Mouse (Mus musculus) neural tube, embryonic 11.5 days (tissue): ENCODE measurements around the gene Hpgd. TPM values are rescaled to one million over a fixed set of nuclear protein-coding genes. Genes with fewer than 3 reads are reported as not detected.

Experiments used
- ATAC-seq: fragments of 200-750 bp; cut with Nextera tagmentation; 2 replicates; pipeline ENCODE4 v1.8.0; 2017; ENCODE audit warnings: moderate number of reproducible peaks, mild to moderate bottlenecking, moderate TSS enrichment, moderate library complexity; ENCODE audit not compliant: insufficient read depth, low FRiP score, low TSS enrichment
- DNase-seq: peaks from one replicate; pipeline ENCODE4 v3.0.0-alpha.2; 2015; ENCODE audit warnings: low spot score
- H3K27ac ChIP-seq: fragments of 300-500 bp; sonication (generic); 2 replicates; pipeline ENCODE4 v1.5.1; 2014; ENCODE audit warnings: low read depth, mild to moderate bottlenecking, low read length
- H3K27me3 ChIP-seq: fragments of 300-500 bp; sonication (generic); 2 replicates; pipeline ENCODE4 v1.6.1; 2014; ENCODE audit warnings: mild to moderate bottlenecking, low read length, mixed read lengths; ENCODE audit not compliant: control insufficient read depth, insufficient read depth
- H3K36me3 ChIP-seq: fragments of 300-500 bp; sonication (generic); 2 replicates; pipeline ENCODE4 v1.6.1; 2014; ENCODE audit warnings: mild to moderate bottlenecking, low read length, moderate library complexity, mixed read lengths; ENCODE audit not compliant: control insufficient read depth, insufficient read depth
- H3K4me1 ChIP-seq: fragments of 300-500 bp; sonication (generic); 2 replicates; pipeline ENCODE4 v1.6.1; 2014; ENCODE audit warnings: low read length, mixed read lengths; ENCODE audit not compliant: control insufficient read depth, insufficient read depth
- H3K4me2 ChIP-seq: fragments of 300-500 bp; sonication (generic); 2 replicates; pipeline ENCODE4 v1.6.1; 2014; ENCODE audit warnings: low read depth, mild to moderate bottlenecking, moderate library complexity
- H3K4me3 ChIP-seq: fragments of 300-500 bp; sonication (generic); 2 replicates; pipeline ENCODE4 v1.5.1; 2014; ENCODE audit warnings: low read depth, low read length
- H3K9ac ChIP-seq: fragments of 300-500 bp; sonication (generic); 2 replicates; pipeline ENCODE4 v1.6.1; 2014; ENCODE audit warnings: mild to moderate bottlenecking, low read length
- H3K9me3 ChIP-seq: fragments of 300-500 bp; sonication (generic); 2 replicates; pipeline ENCODE4 v1.6.1; 2016; ENCODE audit warnings: low read length; ENCODE audit not compliant: control insufficient read depth
- WGBS: fragments of 180-500 bp; shearing (Covaris S2); extraction: QIAGEN DNeasy Blood & Tissue Kit; methylation state at CpG from one replicate; pipeline ENCODE4 v1.1.7; 2014; 5-methylcytosine and 5-hydroxymethylcytosine counted together
- polyA plus RNA-seq: library from polyadenylated mRNA; unstranded; fragments of >200 nt; fragmentation: Nextera tagmentation; extraction: Ambion mirVana; gene quantifications from 2 replicates; pipeline ENCODE4 v1.2.1, GENCODE M21; 2014

Gene Hpgd
- polyA plus RNA-seq, 1 experiment from 2014 or later: 9.5 TPM

GRCm38 (mm10) chr8:56278545-56279063, 15.8 kb upstream of the Hpgd start:
- DNase-seq: no peak
- Histone ChIP-seq H3K36me3 (no peaks in the 10 kb centered on the region), H3K9me3 (no peaks in the 10 kb centered on the region), H3K4me3 (no peak overlapping the region), H3K27me3 (no peaks in the 10 kb centered on the region), H3K4me2 (no peak overlapping the region), H3K4me1 (no peaks in the 10 kb centered on the region), H3K27ac (no peak overlapping the region), H3K9ac (no peak overlapping the region)
- 86% methylated on average over 2 of the region's 2 CpGs for WGBS
- no peak for ATAC-seq

GRCm38 (mm10) chr8:56283936-56284335, 10.4 kb upstream of the Hpgd start:
- H3K27ac ChIP-seq: no peak overlapping the region
- H3K36me3 ChIP-seq: no peaks in the 10 kb centered on the region
- WGBS: 79% methylated on average over 1 of the region's 1 CpGs
- H3K4me1 ChIP-seq: no peaks in the 10 kb centered on the region
- H3K4me2 ChIP-seq: no peak overlapping the region
- no peaks in the 10 kb centered on the region for H3K27me3 ChIP-seq
- H3K9me3 ChIP-seq: no peaks in the 10 kb centered on the region
- no peak overlapping the region for H3K4me3 ChIP-seq
- DNase-seq: no peak
- no peak for ATAC-seq
- no peak overlapping the region for H3K9ac ChIP-seq

- no peak overlapping the region for H3K4me3 ChIP-seq
- no peak overlapping the region for H3K27ac ChIP-seq
- H3K27me3 ChIP-seq: no peaks in the 10 kb centered on the region
- no peak for DNase-seq
- no peak overlapping the region for H3K4me2 ChIP-seq
- 61% methylated on average over 3 of the region's 3 CpGs for WGBS
- H3K9me3 ChIP-seq: no peaks in the 10 kb centered on the region
- no peak overlapping the region for H3K9ac ChIP-seq
- ATAC-seq: no peak
- H3K4me1 ChIP-seq: no peaks in the 10 kb centered on the region
- no peaks in the 10 kb centered on the region for H3K36me3 ChIP-seq
These were observed 9.4 kb upstream of the Hpgd start for GRCm38 (mm10) chr8:56284957-56285356.

GRCm38 (mm10) chr8:56286717-56287116, 7.7 kb upstream of the Hpgd start:
- Histone ChIP-seq H3K4me2 (no peak overlapping the region), H3K4me1 (no peaks in the 10 kb centered on the region), H3K9me3 (no peaks in the 10 kb centered on the region), H3K9ac (no peak overlapping the region), H3K27me3 (no peaks in the 10 kb centered on the region), H3K4me3 (no peak overlapping the region), H3K27ac (no peak overlapping the region), H3K36me3 (no peaks in the 10 kb centered on the region)
- DNase-seq: no peak
- 95% methylated on average over 2 of the region's 2 CpGs for WGBS
- no peak for ATAC-seq

- Histone ChIP-seq H3K9ac (no peak overlapping the region), H3K4me3 (no peak overlapping the region), H3K4me1 (no peaks in the 10 kb centered on the region), H3K9me3 (no peaks in the 10 kb centered on the region), H3K4me2 (no peak overlapping the region), H3K27me3 (no peaks in the 10 kb centered on the region), H3K27ac (no peak overlapping the region), H3K36me3 (no peaks in the 10 kb centered on the region)
- DNase-seq (no peak), ATAC-seq (no peak)
- WGBS: 84% methylated on average over 7 of the region's 7 CpGs
These were observed 6.9 kb upstream of the Hpgd start for GRCm38 (mm10) chr8:56287370-56288072.

GRCm38 (mm10) chr8:56292318-56292717, 2.1 kb upstream of the Hpgd start:
- Histone ChIP-seq H3K27ac (no peak overlapping the region), H3K9me3 (no peaks in the 10 kb centered on the region), H3K4me3 (no peak overlapping the region), H3K4me1 (peaks cover 3% of the 10 kb centered on the region; the same call in 1 of the 2 replicates), H3K27me3 (no peaks in the 10 kb centered on the region), H3K4me2 (no peak overlapping the region), H3K9ac (no peak overlapping the region), H3K36me3 (no peaks in the 10 kb centered on the region)
- WGBS: 78% methylated on average over 7 of the region's 7 CpGs
- ATAC-seq: no peak
- no peak for DNase-seq

- ATAC-seq: peak; percentile 25
- peak; percentile 66 for DNase-seq
- H3K9ac ChIP-seq: no peak overlapping the region
These were observed 905 bp upstream of the Hpgd start for GRCm38 (mm10) chr8:56293480-56293879.

GRCm38 (mm10) chr8:56294886-56295555, 636 bp downstream of the Hpgd start:
- Histone ChIP-seq H3K9ac (peak overlapping the region; percentile 44; the same call in 1 of the 2 replicates), H3K36me3 (no peaks in the 10 kb centered on the region), H3K4me3 (peak overlapping the region; percentile 46), H3K27ac (no peak overlapping the region), H3K27me3 (no peaks in the 10 kb centered on the region), H3K4me2 (peak overlapping the region; percentile 76), H3K4me1 (peaks cover 3% of the 10 kb centered on the region; the same call in 1 of the 2 replicates), H3K9me3 (no peaks in the 10 kb centered on the region)
- DNase-seq: no peak
- 30% methylated on average over 14 of the region's 14 CpGs for WGBS
- ATAC-seq: no peak; the same call in 1 of the 2 replicates

More at GRCm38 (mm10) chr8:56293480-56293879, 905 bp upstream of the Hpgd start:
- Histone ChIP-seq H3K4me3 (no peak overlapping the region), H3K36me3 (no peaks in the 10 kb centered on the region), H3K27me3 (no peaks in the 10 kb centered on the region), H3K4me2 (no peak overlapping the region; the same call in 1 of the 2 replicates), H3K4me1 (peaks cover 3% of the 10 kb centered on the region; the same call in 1 of the 2 replicates), H3K9me3 (no peaks in the 10 kb centered on the region), H3K27ac (no peak overlapping the region)
- 13% methylated on average over 8 of the region's 8 CpGs for WGBS
